Mouse (Mus musculus) yolk sac, embryonic 10.5 days (tissue): Measurements from ENCODE around the gene Tcf7l2.

Experiments used
- DNase-seq: peaks from one replicate; pipeline ENCODE4 v3.0.0-alpha.2; 2017; ENCODE audit warnings: low spot score

Gene Tcf7l2

DNA sequence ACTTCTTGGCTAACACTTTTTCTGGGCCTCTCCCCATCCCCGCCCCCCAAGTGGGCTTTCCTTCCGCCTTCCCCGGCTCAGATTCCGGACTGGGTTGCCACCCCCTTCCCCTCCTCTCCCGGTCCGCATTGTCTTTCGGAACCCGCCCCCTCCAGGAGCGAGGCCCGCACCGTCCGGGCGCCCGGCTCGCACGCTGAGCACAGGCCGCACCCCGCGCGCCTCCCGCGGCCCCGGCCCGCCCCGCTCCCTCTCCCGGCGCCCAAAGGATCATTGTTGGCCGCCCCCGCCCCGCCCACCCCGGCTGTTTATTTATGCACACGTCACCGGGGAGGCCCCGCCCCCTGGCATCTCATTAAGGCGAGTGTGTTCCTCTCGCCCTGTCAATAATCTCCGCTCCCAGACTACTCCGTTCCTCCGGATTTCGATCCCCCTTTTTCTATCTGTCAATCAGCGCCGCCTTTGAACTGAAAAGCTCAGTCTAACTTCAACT lies at the start of gene Tcf7l2:
TSS of gene Tcf7l2 (plus strand) at position 382 of the 490 bp plus-strand sequence.
- peak; percentile 96 for DNase-seq

DNA sequence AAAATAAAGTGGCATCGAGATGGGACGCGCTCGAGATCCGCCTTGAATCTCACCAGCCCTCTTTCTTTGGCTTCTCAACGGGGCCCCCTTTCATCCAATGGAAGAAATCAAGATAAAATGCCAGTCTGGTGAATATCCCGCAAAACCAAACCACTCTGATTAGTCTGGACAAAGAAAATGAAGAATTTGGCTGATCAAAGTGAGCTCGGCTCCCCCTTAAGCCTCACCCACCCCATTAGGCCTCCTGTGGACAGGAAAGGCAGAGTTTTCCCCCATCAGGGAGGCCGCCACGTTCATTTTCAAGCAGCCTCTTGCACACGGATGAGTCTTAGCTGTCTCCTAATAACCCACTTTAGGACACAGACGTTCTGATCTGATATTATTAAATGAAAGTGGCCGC lies 47.0 kb upstream of the Tcf7l2 start:
- DNase-seq = no peak

DNA sequence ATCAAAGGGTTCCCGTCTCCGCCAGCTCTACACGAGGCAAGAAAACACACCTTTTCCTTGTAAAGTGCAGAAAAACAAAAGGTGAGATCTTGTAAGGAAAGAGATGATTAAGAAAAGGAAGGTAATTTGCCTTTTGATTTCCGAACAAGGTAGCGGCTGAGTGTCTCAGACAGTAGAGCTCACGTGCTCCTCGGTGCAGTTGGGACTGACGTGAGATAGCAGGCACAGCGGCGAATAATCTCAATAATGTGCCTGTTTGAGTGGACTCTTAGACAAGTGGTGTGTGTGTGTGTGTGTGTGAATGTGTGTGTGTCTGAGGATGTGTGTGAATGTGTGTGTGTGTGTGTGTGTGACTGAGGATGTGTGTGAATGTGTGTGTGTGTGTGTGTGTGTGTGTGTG lies 46.2 kb upstream of the Tcf7l2 start:
- no peak for DNase-seq

DNA sequence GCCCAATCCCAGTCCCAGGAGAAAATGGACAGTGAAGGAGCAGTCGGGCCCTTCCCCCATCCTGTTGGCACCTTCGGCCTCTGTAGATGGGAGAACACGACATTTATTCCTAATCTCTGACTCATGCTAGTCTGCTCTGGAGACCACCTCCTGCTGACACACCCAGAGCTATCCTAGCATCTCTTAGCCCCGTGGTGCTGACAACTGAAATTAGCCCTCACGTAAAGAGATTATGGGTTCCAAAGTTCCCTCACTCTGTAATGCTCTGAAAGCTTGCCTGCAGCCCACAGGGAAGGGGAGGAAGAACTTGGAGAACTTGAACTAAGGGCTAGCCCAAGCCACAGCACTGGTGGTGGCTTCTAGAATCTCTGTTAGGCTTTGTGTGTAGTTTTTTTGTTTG lies 42.7 kb upstream of the Tcf7l2 start:
- no peak for DNase-seq

DNA sequence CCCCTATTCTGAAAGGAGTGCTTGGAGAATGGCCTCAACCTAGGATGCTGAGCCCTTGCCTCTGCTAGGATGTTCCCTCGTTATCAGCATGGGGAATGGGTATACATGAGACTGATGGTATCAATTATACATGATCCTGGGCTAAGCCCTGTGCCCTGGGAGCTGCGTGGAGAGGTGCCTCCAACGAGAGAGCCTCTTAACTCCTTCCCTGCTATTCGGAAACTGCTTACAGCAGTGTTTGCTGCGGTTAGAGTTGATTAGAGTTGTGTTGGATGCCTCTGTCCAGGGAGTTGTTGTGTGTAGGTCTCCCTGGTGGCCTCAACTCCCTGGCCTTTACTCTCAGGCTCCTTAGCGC lies 41.4 kb upstream of the Tcf7l2 start:
- DNase-seq = no peak

DNA sequence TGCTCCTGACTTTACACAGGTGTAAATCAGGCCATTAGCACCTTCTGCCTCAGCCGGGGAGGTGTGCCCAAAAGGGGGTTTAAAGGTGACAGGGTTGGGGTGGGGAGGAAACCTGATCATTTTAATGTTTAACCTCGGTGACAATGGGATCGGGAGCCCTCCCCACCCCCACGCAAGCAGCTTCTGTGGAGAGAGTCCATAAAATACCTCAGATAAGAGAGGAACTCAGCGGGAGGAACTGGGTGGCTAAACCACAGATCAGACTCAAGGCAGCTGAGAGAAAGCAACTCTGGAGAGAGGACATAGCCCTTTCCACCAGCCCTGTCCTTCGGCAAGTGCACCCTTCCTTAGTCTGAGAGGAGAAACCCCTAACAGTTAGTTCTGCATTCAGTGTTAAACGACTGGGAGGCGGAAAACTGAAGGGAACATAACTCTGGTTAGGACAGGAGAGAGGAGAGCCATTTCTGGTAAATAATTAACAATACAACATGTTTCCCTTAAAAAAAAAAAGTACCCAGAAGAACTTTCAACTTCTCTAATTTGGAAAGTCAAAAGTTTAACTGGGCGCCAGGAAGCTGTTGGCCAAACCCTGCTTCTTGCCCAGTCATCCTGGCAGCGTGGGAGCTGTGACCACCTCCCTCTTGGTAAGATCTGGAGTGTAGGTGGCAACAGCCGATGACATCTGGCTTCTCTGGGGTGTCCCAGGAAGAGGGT lies 40.9 kb upstream of the Tcf7l2 start:
- DNase-seq = peak; percentile 89

DNA sequence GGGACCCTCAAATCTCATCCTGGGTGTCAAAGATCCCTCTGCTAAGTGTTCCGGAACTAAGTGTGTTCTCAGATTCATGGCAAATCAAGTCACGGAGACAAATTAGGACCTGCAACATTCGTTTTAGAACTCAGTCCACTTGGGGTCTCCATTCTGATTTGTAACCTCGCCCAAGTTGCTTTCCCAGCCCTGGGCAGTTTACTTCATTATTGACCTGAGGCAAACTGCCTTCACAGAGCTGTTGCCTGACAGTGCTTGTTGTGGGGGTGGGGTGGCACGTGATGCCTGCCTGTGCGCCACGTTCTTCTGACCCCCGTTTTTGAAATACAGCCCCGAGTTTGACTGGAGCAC lies 40.4 kb upstream of the Tcf7l2 start:
- peak; percentile 55 for DNase-seq

DNA sequence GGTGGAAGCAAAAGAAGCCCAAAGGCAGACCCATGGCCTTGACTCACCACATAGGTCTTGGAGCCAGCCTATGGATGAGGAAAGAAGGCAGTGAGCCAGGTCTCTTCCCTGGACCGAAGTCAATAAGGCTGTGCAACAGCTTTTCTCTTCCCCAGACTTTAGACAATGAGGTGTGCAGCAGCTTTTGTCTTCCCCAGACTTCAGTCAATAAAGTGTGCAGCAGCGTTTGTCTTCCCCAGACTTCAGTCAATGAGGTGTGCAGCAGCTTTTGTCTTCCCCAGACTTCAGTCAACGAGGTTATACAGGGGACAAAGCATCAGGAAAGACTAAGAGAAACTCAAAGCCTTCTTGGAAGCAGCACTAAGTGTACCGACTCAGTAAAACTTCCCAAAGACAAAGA lies 39.5 kb upstream of the Tcf7l2 start:
- no peak for DNase-seq

DNA sequence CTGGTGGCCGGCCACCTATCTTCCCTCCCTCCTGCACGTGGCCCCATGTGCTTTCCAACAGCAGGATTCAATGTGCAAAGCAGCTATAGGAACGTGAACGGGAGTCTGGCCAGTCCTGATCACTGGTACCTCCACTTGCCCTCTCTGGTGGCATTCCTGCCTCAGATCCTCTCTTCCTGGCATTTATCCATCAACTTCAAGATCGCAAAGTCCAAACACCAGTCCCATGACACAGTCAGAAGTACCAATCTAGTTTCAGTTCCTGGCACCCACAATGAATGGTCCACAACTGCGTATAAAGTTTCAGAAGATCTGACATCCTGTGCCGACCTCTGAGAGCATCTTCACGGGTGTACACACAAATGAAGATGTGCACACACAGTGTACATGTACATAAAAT lies 38.9 kb upstream of the Tcf7l2 start:
- DNase-seq = no peak

DNA sequence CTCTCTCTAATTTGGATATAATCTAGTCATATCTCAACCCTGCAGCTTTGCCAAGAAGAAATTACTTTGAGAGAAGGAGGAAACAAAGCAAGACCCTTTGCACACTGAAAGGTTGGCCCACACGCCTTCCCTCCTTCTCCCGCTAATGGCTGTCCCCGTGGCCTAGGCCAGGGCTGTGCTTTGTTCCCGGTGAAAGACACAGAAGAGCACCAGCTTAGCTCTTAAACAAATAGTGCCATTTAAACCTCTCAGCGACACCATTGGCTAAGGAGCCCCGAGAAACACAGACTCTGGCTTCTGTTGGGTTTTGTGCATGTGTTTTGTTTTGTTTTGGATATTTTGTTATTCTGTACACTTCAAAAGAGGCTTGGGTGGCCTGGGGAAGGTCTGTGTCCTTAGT lies 37.5 kb upstream of the Tcf7l2 start:
- no peak for DNase-seq

DNA sequence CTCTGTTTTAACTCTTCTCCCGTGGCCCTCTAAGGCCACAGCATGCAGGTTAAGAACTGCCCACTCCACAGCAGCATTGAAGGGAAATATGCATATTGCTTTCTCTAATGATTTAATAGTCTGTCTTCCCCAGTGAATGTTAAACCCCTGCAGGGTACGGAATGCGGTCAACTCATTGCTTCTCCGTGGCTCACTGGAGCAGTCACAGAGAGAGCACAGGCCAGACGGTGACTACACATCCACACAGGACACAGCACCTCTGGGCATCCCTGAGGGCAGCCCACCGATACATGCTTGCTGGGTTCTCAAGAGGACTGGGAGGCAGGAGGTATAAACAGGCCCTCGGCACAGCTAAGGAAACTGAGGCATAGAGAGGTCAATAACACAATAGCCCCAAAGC lies 35.3 kb upstream of the Tcf7l2 start:
- DNase-seq = no peak

DNA sequence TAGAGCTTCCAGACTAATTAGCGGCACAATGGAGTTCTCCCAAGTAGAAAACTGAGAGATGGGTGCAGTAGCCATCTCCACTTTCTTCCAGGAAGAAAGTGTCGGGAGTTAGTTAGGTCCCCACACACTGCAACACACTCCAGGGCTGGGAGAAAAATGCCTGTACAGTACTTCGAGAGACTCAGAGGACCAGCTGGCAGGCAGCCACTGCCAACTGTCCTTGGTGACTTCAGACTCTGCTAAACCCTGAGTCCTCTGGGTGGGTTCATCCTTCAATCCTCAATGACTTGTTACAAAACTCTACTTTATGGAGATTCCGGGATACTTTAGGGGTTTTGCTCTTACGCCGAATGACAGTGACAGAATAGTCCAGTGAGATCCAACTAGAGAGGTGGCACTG lies 34.8 kb upstream of the Tcf7l2 start:
- no peak for DNase-seq

DNA sequence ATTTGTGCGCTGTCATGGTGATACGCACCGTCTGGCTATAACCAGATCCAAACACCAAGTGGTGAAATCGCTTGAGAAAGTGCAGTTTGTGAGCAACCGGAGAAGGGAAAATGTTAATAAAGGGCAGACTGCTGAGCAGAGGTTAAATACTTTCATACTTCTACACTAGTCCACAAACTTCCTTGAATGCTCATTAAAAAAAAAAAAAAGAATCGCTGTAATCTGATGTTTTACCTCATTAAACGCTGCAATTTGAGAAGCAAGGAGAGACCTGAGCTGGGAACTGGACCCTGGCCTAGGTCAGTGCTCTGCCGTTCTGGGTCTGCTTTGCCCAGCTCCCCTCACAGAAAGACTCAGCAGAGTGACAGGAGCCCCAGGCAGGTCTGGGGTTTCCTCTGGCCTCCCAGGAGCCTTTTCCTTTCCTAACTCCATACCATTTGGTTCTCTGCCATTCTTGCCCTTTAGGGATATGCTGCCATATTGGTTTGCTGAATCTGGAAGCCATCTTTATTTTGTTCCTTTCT lies 33.5 kb upstream of the Tcf7l2 start:
- DNase-seq = no peak

DNA sequence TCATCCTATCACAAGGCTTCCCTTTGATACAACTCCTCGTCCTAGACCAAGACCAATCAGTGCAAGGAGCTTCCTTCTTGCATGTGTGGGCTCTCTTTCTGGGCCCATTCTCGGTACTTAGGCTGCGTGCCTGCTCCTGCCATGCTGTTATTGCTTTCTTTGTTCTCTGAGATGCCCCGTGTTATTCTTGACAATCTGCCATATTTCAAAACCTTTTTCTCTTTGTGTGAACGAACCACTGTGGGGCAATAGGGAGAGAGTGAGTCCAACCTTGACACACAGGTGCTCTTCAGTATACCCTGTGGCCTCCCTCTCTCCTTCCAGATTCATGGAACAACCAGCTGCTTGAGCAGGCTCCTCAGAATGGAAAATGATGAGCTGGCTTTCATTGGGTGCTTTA lies 30.8 kb upstream of the Tcf7l2 start:
- DNase-seq = no peak

DNA sequence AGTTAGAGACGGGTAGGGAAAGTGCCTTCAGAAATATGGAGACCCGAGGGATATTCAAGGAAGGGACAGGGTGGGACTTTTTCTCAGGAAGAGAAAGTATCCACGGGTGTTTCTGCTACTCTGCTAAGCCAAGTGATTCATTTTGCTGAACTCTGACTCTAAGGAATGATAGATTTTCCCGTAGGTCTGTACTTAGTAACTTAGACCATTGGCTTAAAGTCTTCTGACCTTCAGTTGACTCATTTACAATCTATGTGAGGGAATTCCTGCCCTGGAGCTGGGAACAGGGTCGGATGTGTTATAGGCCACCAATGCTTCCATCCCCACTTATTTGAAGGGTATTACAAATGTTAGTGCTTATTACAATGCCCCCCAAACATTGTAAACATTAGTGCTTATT lies 29.9 kb upstream of the Tcf7l2 start:
- no peak for DNase-seq

DNA sequence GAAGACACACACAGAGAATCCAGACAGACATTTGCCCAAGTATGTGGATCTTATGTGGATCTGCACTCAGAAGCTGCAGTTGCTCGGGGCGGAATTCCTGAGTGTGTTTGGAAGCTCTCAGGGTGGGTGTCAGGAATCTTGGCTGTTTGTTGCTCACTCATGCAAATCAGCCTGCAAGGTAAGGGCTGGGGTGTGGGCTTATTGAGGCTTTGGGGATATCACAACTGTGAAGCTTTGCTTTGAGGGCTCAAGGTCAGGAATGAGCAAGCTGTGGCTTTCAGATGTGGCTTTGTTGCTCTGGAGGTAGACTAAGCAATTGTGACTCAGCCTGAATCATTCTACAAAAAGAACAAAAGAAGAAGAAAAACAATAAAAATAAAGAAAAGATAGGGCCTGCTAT lies 28.9 kb upstream of the Tcf7l2 start:
- no peak for DNase-seq

DNA sequence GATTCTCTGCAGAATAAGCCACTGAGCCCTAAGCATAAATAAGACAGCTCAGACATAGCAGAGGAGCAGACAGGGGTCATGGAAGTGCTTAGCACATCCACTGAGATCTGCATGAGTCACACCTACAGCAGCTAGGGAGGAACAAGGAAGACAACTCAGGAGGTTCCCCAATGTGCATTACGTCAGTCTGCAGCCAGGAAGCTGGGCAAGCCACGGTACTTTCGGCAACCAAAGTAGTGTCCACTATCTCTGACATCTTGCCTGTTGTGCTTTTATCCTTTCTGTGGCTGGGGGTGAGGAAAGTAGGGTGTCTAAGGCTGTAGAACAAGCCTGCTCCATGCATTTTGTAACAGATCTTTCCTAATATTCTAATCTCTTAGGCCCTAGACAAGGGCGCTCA lies 27.6 kb upstream of the Tcf7l2 start:
- no peak for DNase-seq

DNA sequence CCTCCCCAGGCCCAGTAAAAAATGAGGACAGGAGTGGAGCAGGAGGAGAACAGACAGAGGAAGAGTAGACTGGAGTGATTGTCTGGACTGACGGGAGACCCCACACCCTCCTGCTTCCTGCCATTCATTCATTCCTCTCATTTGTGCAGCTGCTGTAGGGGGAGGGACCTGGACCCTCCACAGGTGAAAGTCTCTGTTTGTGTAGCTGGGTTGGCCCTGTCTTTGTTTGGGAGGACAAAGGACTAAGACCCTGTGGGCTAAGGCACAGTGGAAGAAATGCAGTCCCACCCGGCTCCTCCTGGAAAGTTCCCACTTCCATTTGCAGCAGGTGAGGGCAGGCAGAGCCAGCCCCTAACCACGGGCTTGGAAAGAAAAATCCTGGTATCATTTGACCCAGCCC lies 27.0 kb upstream of the Tcf7l2 start:
- DNase-seq = peak; percentile 71

DNA sequence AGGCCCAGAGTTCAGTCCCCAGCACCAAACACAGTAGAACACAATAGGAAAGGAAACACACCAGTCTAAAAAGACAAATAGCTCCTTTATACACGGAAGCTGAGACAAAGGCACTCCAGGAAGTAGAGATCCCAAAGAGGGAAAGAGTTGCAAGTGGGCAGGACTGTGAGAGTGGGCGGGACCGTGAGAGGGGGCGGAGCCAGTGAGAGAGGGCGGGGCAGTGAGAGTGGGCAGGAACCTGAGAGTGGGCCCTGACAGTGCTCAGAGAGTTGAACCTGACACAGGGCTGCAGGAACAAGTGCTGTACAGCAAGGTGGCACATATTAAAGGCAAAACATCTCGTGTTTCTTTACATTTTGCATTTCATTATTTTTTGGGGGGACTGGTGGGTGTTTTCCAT lies 22.5 kb upstream of the Tcf7l2 start:
- no peak for DNase-seq

DNA sequence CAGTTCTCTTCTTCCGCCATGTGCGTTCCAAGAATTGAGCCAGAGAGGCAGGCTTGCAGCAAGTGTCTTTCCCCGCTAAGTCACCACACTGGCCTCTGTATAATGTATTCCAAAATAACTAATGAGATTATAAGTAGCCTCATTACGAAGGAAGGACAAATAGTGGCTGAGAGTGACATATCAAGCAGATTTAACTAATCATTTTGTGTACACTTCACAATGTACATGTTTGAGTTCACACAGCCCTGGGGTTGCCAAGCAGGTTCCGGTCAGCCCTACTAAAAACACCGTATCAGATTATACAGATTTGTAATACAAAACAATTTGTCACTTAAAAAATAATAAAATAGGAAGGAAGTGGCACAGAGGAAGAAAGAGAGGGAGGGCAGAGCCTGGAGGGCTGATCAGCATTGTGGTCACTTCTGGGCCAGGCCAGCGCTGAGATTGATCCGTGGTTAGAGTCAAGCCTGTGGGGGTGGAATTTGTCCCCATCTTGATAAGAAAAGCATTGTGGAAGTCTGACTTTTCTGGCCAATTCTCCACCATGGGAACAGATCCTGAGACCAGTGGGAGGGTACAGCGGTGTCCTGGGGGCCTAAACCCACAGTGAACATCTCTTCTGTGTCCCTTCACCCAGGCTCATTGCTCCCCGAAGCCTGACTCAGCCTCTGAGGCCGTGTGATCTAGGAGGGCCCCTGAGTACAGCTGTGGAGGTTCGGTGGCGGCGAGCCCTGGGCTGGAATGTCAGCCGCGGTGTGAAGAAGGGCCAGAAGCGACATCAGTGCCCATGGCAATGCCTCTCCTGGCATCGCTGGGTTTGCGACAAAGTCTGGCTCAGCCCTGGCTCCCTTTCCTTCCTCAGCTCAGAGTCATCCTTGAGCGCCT lies 21.9 kb upstream of the Tcf7l2 start:
- no peak for DNase-seq

DNA sequence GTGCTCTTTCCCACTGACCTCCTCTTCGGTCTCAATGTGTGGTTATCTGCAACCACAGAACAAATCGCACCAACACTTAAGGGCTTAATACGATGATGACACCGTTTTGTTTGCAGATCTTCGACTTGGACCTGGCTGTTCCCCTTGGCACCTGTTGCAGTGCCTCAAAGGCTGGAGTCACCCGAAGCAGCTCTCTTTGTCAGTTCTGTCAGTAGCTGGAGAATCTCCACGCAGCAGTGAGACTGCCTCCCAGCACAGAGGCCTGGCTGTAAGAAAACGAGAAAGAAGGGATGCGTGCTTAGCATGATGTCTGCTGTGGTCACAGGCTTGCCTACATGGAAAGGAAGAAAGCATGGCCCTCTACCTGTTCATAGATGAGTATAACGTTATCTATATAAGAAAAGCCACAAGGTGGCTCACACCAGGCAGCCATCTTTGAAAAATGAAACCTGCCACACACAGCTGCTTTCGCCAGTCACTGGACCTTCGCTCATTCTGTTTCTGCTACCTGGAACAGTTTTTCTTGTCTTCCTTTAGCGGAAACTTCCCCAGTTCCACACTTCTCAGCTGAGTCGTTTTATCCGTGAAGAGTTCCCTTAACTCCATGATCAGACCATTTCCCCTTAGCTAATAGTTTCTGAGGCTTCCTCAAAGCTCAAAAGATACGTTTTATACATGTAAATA lies 21.1 kb upstream of the Tcf7l2 start:
- DNase-seq = no peak

DNA sequence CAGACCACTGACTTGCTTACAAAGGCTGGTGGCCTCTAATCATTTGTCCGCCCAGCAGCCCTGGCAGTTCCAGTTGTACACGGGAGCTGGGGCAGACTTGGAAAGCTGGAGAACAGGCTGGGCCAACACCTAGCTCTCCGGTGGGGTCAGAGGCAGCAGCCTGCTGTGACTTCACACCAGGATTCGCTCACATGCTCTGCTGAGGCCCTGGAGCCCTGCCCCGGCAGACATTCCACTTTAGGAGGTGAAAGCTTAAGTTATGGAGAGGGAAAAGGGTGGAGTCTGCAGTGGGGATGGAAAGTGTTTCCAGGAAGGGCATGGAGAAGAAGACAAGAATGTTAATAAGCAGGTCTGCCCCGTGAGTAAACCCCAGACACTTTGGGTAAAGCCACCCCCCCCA lies 19.2 kb upstream of the Tcf7l2 start:
- DNase-seq = peak; percentile 29

DNA sequence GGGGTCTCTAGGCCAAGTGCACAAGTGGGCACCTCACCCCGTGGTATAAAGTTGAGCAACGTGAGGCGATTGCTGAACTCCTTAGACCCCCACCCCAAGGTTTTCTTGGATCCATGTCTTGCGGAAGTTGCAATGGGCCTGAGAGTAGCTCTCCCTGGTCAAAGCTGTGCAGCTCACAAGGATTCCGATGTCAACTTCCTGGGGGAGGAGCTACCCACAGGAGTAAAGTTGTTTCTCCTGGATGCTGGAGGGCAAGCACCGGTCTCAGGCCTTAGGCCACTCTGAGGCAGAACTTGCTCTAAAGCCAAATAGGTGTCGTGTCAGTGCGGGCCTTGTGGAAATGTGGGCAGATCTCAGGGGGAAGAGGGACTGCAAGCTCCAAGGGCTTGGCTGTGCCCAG lies 12.2 kb upstream of the Tcf7l2 start:
- DNase-seq = no peak
